Mouse (Mus musculus) heart, postnatal 0 days (tissue): ENCODE data around the gene Tbc1d16.

ENCODE experiments used
- CTCF ChIP-seq: IDR thresholded peaks from 2 replicates; pipeline ENCODE4 v1.5.1; 2016; ENCODE audit warnings: antibody characterized with exemption, control low read depth, low read depth
- EP300 ChIP-seq: IDR thresholded peaks from 2 replicates; pipeline ENCODE4 v1.6.1; 2016; ENCODE audit warnings: antibody characterized with exemption, low read depth

- TF ChIP-seq CTCF (no peak), EP300 (no peak)
These were observed 98.8 kb downstream of the Tbc1d16 start for GRCm38 (mm10) chr11:119129281-119130058.
